Mouse (Mus musculus): ENCODE measurements around the gene Zfp946. TPM values are rescaled to one million over a fixed set of nuclear protein-coding genes. Genes with fewer than 3 reads are reported as not detected.

Gene Zfp946
- 13.5 TPM for polyA plus RNA-seq (2021)

DNA sequence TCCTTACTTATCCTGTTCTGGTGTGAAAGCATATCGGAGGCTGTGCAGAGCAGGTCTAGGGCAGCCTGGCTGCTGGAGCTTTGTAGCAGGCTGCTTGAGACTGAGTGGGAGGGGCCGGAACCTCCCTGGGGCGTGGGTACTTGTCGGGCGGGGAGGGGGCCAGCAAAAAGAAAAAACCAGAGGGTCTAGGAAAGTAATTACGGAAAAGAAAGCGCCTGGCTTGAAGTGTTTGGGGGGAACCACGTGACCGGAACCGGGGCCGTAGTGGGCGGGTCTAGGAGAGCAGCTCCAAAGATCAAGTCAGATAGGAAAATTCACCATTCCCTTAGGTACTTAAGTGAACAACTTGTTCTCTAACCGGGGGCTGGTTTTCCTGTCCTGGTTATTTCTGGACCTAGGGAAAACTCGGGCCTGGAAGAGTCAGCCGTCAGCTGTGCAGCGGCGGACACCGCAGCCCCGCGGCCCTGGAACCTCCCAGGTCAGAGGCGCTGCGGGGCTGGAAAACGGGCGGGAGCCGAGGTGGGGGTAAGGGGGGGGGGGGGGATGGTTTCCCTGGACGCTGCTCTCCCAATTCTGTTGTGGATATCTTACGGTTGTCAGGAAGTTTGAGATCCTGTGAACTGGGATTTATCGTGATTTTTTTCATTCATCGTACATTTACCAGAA, at the start of gene Zfp946:
Gene Zfp946, plus strand, starts transcription at position 271 of the 666 bp plus-strand sequence.
- in situ Hi-C loops (cut with MboI; ENCODE audit: low pct_unique_long_range_greater_than_20kb) = loop anchor here (25.0 kb wide), 1 partner anchor 337 kb away; no protein-coding TSS in a partner anchor
- no peak for TF ChIP-seq CTCF (IDR thresholded peaks at IDR 0.05)
- ATAC-seq (peak; percentile 93), DNase-seq (ENCODE audit: low read depth, low spot score) (peak; percentile 39)
- POLR2A ChIA-PET = interaction anchor here (1.0 kb wide), 1 partner anchor 75 kb away, joined by 4 read pairs; no protein-coding TSS in a partner anchor
- H3K27me3 ChIP-seq = peaks cover 30% of the 10 kb centered on the region
- CTCF ChIA-PET = interaction anchor here (1.1 kb wide), 1 partner anchor 9 kb away, joined by 3 read pairs; no protein-coding TSS in a partner anchor

DNA sequence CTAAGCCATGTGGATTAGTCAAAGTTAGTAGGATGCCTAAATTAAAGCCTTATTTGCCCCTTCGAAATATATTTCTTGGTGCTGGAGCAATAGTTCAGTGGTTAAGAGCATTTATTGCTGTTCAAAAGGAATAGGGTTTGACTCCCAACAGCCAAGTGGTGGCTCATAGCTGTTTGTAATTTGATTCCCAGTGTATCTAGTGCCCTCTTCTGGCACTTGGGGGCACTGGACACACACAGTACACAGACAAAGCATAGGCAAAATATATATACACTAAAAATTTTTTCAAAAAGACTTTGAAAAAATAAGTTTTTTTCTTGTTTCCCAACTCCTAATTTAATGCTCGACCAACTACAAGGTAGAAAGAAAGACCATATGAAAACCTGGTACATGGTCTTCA, 13.3 kb upstream of the Zfp946 start:
- peak; percentile 66 for TF ChIP-seq CTCF (IDR thresholded peaks at IDR 0.05)
- no peak for DNase-seq (ENCODE audit: low read depth, low spot score)
- POLR2A ChIA-PET = no interaction called here
- peak; percentile 69 for ATAC-seq
- in situ Hi-C loops (cut with MboI; ENCODE audit: low pct_unique_long_range_greater_than_20kb) = loop anchor here (25.0 kb wide), 1 partner anchor 323 kb away; no protein-coding TSS in a partner anchor
- CTCF ChIA-PET = no interaction called here
- peaks cover 22% of the 10 kb centered on the region for H3K27me3 ChIP-seq

DNA sequence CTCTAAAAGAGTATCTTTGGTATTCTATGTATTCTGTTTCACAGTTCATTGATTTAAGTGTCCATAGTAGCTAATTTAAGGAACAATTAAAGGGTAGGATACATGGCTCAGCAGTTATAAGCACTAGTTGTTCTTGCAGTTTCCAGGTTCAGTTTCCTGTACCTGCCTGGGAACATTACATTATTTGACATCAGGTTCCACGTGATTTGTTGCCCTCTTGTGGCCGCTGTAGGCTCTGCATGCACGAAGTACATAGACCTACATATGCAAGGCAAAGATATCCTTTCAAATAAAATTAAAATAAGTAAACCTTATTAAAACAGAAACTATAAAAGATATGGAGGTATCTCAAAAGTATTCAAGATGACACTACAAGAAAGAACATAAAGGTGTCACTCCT, 6.5 kb upstream of the Zfp946 start:
- in situ Hi-C loops (cut with MboI; ENCODE audit: low pct_unique_long_range_greater_than_20kb) = loop anchor here (5.0 to 25.0 kb wide), 2 partner anchors 65 to 330 kb away; no protein-coding TSS in a partner anchor
- ATAC-seq (peak; percentile 87), DNase-seq (ENCODE audit: low read depth, low spot score) (no peak)
- POLR2A ChIA-PET = no interaction called here
- CTCF ChIA-PET = interaction anchor here (1.1 to 1.6 kb wide), 2 partner anchors 8 to 12 kb away, joined by 3 read pairs; no protein-coding TSS in a partner anchor
- peaks cover 65% of the 10 kb centered on the region for H3K27me3 ChIP-seq
- TF ChIP-seq CTCF (IDR thresholded peaks at IDR 0.05) = peak; percentile 85

DNA sequence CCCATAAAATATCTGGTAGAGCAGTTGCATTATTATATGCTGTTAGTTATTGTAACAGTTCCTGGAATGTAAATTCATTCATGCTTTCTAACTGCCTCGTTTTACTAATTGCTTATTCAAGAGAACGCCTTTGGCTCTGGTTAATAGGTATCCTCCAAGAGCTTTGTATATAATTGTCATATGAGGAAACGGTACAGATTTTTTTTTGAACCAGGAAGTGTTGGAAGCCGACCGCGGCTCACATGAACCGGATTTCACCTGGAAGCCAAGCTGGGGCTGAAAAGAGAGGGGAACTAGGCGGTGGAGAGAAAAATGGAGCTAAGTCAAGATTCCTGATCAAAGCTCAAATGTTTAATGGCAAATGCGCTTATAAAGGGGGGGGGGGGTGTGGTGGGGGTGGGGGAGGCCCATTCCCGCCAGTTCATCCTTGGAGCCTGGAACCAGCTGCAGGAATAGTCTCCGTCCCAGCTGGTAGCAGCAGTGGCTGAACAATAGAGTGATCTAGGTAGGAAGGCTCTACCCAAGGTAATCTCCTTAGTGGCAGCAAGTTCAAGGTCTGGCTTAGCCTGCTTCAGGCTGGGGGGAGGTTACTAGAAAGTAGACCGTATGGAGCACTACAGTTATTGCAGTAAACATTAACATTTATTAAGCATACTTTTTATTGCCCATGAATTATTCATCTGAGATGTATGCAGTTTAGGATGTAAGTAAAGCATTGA, 773 bp downstream of the Zfp946 start:
- in situ Hi-C loops (cut with MboI; ENCODE audit: low pct_unique_long_range_greater_than_20kb) = loop anchor here (25.0 kb wide), 1 partner anchor 337 kb away; no protein-coding TSS in a partner anchor
- no peak for TF ChIP-seq CTCF (IDR thresholded peaks at IDR 0.05)
- DNase-seq (ENCODE audit: low read depth, low spot score) = no peak

DNA sequence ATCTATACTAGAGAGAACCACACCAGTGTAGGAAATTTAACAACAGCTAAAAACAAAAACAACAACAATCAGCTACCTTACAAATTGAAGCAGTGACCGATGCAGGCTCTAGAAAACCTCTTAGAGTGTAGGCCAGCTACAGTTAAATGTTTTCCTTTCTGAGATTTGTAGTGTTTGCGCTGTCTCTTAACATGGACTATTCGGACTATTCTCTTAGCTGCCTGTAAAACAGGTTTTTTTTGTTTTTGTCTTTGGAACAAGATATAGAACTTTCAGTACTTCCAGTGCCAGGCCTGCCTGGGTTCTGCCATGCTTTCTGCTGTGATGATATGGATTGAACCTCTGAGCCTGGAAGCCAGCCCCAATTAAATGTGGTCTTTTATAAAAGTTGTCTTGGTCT, 23.7 kb downstream of the Zfp946 start:
- ATAC-seq (no peak), DNase-seq (ENCODE audit: low read depth, low spot score) (no peak)
- in situ Hi-C loops (cut with MboI; ENCODE audit: low pct_unique_long_range_greater_than_20kb) = no loop called here
- TF ChIP-seq CTCF (IDR thresholded peaks at IDR 0.05) = no peak
- CTCF ChIA-PET = no interaction called here
- POLR2A ChIA-PET = no interaction called here
- no peaks in the 10 kb centered on the region for H3K27me3 ChIP-seq

More for the DNA sequence above, 773 bp downstream of the Zfp946 start:
- ChIA-PET CTCF (no interaction called here), POLR2A (interaction anchor here (1.0 kb wide), 1 partner anchor 75 kb away, joined by 4 read pairs; no protein-coding TSS in a partner anchor)
- H3K27me3 ChIP-seq = peaks cover 23% of the 10 kb centered on the region
- peak; percentile 38 for ATAC-seq

DNA sequence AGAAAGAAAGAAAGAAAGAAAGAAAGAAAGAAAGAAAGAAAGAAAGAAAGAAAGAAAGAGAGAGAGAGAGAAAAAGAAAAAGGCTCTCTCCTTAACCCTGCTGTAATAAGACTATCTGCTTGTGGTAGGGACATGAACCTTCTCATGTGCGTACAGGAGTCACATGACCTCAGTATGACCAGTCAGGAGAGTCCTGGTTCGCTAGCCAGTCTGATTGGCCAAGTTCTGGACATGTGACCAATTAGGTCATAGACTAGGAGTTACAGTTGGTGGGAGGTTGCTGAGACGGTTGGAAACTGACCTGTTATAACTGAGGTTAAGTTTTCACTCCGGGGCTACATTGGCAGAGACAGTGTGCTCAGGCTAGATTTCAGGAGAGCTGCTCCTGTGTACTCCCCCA, 73.1 kb downstream of the Zfp946 start:
- POLR2A ChIA-PET = no interaction called here
- in situ Hi-C loops (cut with MboI; ENCODE audit: low pct_unique_long_range_greater_than_20kb) = no loop called here
- no peak for ATAC-seq
- CTCF ChIA-PET = no interaction called here
- TF ChIP-seq CTCF (IDR thresholded peaks at IDR 0.05) = no peak
- H3K27me3 ChIP-seq = no peaks in the 10 kb centered on the region
- DNase-seq (ENCODE audit: low read depth, low spot score) = no peak

Other genes with a start within 250 kb of the Zfp946 start
- gene Zfp994, start 198.6 kb upstream of the Zfp946 start, polyA plus RNA-seq (2021) = 5.7 TPM
- 11.7 TPM for gene CT030661.1, start 109.4 kb upstream of the Zfp946 start, polyA plus RNA-seq (2021)
- gene Zfp944, start 62.8 kb upstream of the Zfp946 start, polyA plus RNA-seq (2021) = 11.0 TPM
- 4.9 TPM for gene Zfp758, start 62.8 kb upstream of the Zfp946 start, polyA plus RNA-seq (2021)
- gene Vmn2r111, start 149.3 kb downstream of the Zfp946 start, polyA plus RNA-seq (2021) = not detected
- gene Vmn2r112, start 176.7 kb downstream of the Zfp946 start, polyA plus RNA-seq (2021) = not detected

All from Patski (cell line).